Mouse (Mus musculus) stomach, postnatal 0 days (tissue): ENCODE measurements at regions not wholly inside any gene's neighbourhood (a gene's known extent, or its start where the extent isn't known, plus 50 kb on each side); places are given as distances from the start of the nearest gene placed in this dataset.

ENCODE experiments used
- CTCF ChIP-seq: IDR thresholded peaks from 2 replicates; pipeline ENCODE4 v1.5.1; 2016; ENCODE audit warnings: antibody characterized with exemption, low read depth, mild to moderate bottlenecking, moderate library complexity
- EP300 ChIP-seq: optimal IDR thresholded peaks from 2 replicates; pipeline ENCODE3; 2016; ENCODE audit warnings: antibody characterized with exemption

GRCm38 (mm10) chr19:33043696-33044095 lies 286.4 kb downstream of the Pten start:
- TF ChIP-seq CTCF (no peak), EP300 (no peak)
